Comparison of ENCODE assay signal across 8 mouse cellular contexts in the genomic region with DNA sequence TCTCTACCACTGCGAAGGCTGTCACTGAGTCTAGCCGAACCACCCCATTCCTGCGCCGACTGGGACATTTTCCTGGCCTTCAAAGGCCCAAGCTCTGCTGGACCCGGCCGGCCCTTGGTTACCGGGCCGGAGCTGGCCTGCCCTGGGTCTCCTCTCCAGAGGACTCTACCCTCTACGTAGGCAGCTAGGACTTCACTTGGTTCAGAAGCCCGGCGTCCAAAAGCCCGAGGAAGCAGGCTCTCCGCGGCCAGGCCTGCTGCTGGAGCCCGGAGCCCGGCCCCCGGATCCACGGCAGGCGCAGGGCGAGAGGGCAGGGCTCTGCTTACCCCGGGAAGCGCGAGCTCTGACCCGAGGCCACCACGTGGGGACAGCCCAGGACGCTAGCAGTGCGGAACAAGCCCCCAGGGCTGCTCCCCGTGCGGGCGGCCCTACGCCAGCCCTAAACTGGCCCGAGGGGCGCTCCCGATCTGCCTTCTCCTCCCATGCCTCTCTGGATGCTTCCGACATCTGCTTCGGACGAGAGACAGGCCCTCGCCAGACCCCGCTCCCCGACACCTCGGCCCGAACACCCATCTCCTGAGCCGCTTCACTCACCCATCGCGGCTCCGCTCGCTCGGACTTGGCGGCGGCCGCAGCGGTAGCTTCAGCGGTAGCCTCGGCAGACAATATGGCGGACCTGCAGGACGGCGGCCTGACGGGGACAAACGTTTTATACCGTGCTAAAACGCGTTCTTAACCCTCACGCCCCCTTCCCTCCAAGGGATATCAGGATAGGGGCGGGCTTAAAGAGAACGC. TPM values are rescaled to one million over a fixed set of nuclear protein-coding genes. Genes with fewer than 3 reads are reported as not detected.
DNase-seq lines count a peak whose midpoint lies in the region; ATAC-seq and TF ChIP-seq lines count a peak whose summit lies in the region.

A gene (minus strand): TSS at position 685 of the 795 bp plus-strand sequence.

- H3K4me3 ChIP-seq in hindbrain, embryonic 14.5 days (replicated peaks; ENCODE audit: low read length): peak within 1 kb of the TSS; percentile 91

- peak; percentile 66 for ATAC-seq in Patski
- peak; percentile 95 for ATAC-seq in hindbrain, embryonic 14.5 days (ENCODE audit: low FRiP score)

- DNase-seq in Patski (ENCODE audit: low read depth, low spot score): peak; percentile 70
- peak; percentile 92 to 93 for DNase-seq in cerebellum, postnatal 14 days
- peak; percentile 85 to 90 for DNase-seq in frontal cortex, postnatal 25 days (ENCODE audit: low spot score in 2 of 2)
- peak; percentile 88 for DNase-seq in hindbrain, embryonic 14.5 days (ENCODE audit: low spot score)
- DNase-seq in layer of hippocampus, postnatal 36 days: peak; percentile 91 to 94
- DNase-seq in lung, postnatal 36 days: peak; percentile 90
- DNase-seq in retina, postnatal 1 day: peak; percentile 97
- peak; percentile 81 to 92 for DNase-seq in urinary bladder, adult 18-20 months (ENCODE audit: low spot score in 2 of 2)

- POLR2A ChIA-PET in Patski (lab: Charles Lee): interaction anchor here (1.4 kb wide), 1 partner anchor 24 kb away, joined by 4 read pairs; no protein-coding TSS in a partner anchor

- under 1% methylated on average over 64 of the region's 65 CpGs for WGBS in hindbrain, embryonic 14.5 days

- CTCF ChIA-PET in Patski (lab: Charles Lee): no interaction called here

- H3K4me1 ChIP-seq in hindbrain, embryonic 14.5 days (replicated peaks; ENCODE audit: control insufficient read depth, insufficient read depth, low read length): peaks cover 17% of the 10 kb centered on the region

- no peak for TF ChIP-seq CTCF in Patski (IDR thresholded peaks at IDR 0.05)

- peak within 1 kb of the TSS; percentile 91 for H3K4me2 ChIP-seq in hindbrain, embryonic 14.5 days (replicated peaks)

- in situ Hi-C loops in Patski (cut with MboI; ENCODE audit: low pct_unique_long_range_greater_than_20kb): no loop called here

- H3K9ac ChIP-seq in hindbrain, embryonic 14.5 days: peak within 1 kb of the TSS; percentile 90

- H3K27me3 ChIP-seq in Patski: no peaks in the 10 kb centered on the region
- H3K27me3 ChIP-seq in hindbrain, embryonic 14.5 days (ENCODE audit: control insufficient read depth, insufficient read depth, low read length): no peaks in the 10 kb centered on the region

- peaks cover 27% of the 10 kb centered on the region for H3K36me3 ChIP-seq in hindbrain, embryonic 14.5 days (replicated peaks; ENCODE audit: control insufficient read depth, insufficient read depth)

- H3K9me3 ChIP-seq in hindbrain, embryonic 14.5 days (ENCODE audit: control insufficient read depth, low read length): no peaks in the 10 kb centered on the region

- peak within 1 kb of the TSS; percentile 90 for H3K27ac ChIP-seq in hindbrain, embryonic 14.5 days

RNA-seq across cellular contexts. Expression of the gene that starts here (rescaled TPM):
- polyA plus RNA-seq in Patski (2021): 43.9 TPM
- polyA plus RNA-seq in hindbrain, embryonic 14.5 days (2014; fragmentation: Nextera tagmentation; extraction: Ambion mirVana): 16.3 and 21.3 TPM in 2 replicates
- total RNA-seq in layer of hippocampus, postnatal 36 days (2021): 10 to 100 TPM; 90.7 to 92.5 TPM

Comparison
In these comparisons a context has a peak if more than half of its experiments do, and no peak if none do; other contexts are left out.
1. Peak in every context shown above with its lines: DNase-seq, ATAC-seq, H3K4me3 ChIP-seq and H3K27ac ChIP-seq.